Mouse (Mus musculus) midbrain, embryonic 10.5 days (tissue): ENCODE data around the gene C1qc. TPM values are rescaled to one million over a fixed set of nuclear protein-coding genes. Genes with fewer than 3 reads are reported as not detected.

Source experiments
- DNase-seq: peaks from one replicate; pipeline ENCODE4 v3.0.0-alpha.2; 2017; ENCODE audit warnings: low spot score
- H3K27ac ChIP-seq: fragments of 300-500 bp; sonication (generic); replicated peaks from 2 replicates; pipeline ENCODE4 v1.5.1; 2016; ENCODE audit warnings: mild to moderate bottlenecking
- H3K27me3 ChIP-seq: fragments of 300-500 bp; sonication (generic); 2 replicates; pipeline ENCODE4 v1.6.1; 2016; ENCODE audit warnings: low read depth, mild to moderate bottlenecking; ENCODE audit not compliant: poor library complexity, severe bottlenecking
- H3K36me3 ChIP-seq: fragments of 300-500 bp; sonication (generic); 2 replicates; pipeline ENCODE4 v1.6.1; 2016; ENCODE audit warnings: mild to moderate bottlenecking, moderate library complexity
- H3K4me1 ChIP-seq: fragments of 300-500 bp; sonication (generic); 2 replicates; pipeline ENCODE4 v1.6.1; 2016
- H3K4me3 ChIP-seq: fragments of 300-500 bp; sonication (generic); 2 replicates; pipeline ENCODE4 v1.5.1; 2016; ENCODE audit warnings: mild to moderate bottlenecking, moderate library complexity
- H3K9me3 ChIP-seq: fragments of 300-500 bp; sonication (generic); replicated peaks from 2 replicates; pipeline ENCODE4 v1.6.1; 2016; ENCODE audit warnings: mild to moderate bottlenecking
- WGBS: fragments of 180-500 bp; shearing (Covaris S2); methylation state at CpG from one replicate; pipeline ENCODE4 v1.1.7; 2016; 5-methylcytosine and 5-hydroxymethylcytosine counted together
- polyA plus RNA-seq: library from polyadenylated mRNA; unstranded; fragments of >200 nt; fragmentation: Nextera tagmentation; extraction: Ambion mirVana; gene quantifications from 2 replicates; pipeline ENCODE4 v1.2.1, GENCODE M21; 2016

Gene C1qc
- polyA plus RNA-seq, result 7.1 and 12.9 TPM in 2 replicates

- Histone ChIP-seq H3K4me1 (peaks cover 24% of the 10 kb centered on the region), H3K27ac (no peak within 1 kb of the TSS), H3K27me3 (peaks cover 80% of the 10 kb centered on the region), H3K4me3 (no peak within 1 kb of the TSS), H3K9me3 (no peaks in the 10 kb centered on the region), H3K36me3 (no peaks in the 10 kb centered on the region)
- 68% methylated on average over 5 of the region's 5 CpGs for WGBS
- no peak for DNase-seq
Observed at GRCm38 (mm10) chr4:136892811-136893210, at the start of gene C1qc. C1qc (minus strand) TSS chr4:136893065.

DNA sequence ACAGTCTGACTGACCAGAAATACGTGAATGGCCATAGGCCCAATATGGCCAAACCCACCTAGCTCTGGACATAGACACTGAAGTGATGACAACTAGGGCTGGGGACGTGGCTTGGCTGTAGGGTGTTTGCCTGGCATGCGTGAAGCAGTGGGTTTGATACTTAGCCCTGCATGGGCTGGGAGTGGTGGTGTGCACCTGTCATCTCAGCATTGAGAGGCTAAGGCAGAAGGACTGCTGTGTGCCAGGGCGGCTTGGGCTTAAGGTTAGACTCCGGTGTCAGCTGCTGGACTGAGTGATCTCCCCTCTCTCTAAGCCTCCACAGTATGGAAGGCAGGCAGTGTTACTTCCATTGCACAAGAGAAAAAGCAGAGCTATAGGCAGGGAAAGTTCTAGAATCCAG, 45.1 kb upstream of the C1qc start:
- Histone ChIP-seq H3K36me3 (no peaks in the 10 kb centered on the region), H3K4me1 (peaks cover 26% of the 10 kb centered on the region), H3K4me3 (no peak overlapping the region), H3K9me3 (no peaks in the 10 kb centered on the region), H3K27me3 (peaks cover 100% of the 10 kb centered on the region), H3K27ac (no peak overlapping the region)
- no peak for DNase-seq
- 92% methylated on average over 5 of the region's 5 CpGs for WGBS

DNA sequence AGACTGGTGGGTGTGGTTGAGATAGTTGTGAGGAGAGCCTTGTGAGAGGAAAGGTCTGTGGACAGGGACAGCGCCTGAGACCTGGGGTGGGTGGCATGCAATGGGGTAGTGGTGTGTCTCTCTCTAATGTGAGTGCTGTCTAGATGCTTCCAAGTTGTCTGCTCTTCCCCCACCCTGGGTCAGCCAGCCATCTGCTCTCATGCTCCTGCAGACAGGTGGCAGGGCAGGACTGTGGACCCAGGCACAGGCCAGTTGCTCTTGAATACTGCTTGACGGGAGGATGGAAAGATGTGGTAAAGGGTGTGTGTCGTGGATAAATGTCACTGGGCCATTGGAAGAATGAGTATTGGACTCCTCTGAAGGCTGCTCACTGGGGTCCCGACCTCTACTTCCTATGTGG, 44.5 kb upstream of the C1qc start:
- WGBS, result 81% methylated on average over 4 of the region's 4 CpGs
- DNase-seq, result no peak

DNA sequence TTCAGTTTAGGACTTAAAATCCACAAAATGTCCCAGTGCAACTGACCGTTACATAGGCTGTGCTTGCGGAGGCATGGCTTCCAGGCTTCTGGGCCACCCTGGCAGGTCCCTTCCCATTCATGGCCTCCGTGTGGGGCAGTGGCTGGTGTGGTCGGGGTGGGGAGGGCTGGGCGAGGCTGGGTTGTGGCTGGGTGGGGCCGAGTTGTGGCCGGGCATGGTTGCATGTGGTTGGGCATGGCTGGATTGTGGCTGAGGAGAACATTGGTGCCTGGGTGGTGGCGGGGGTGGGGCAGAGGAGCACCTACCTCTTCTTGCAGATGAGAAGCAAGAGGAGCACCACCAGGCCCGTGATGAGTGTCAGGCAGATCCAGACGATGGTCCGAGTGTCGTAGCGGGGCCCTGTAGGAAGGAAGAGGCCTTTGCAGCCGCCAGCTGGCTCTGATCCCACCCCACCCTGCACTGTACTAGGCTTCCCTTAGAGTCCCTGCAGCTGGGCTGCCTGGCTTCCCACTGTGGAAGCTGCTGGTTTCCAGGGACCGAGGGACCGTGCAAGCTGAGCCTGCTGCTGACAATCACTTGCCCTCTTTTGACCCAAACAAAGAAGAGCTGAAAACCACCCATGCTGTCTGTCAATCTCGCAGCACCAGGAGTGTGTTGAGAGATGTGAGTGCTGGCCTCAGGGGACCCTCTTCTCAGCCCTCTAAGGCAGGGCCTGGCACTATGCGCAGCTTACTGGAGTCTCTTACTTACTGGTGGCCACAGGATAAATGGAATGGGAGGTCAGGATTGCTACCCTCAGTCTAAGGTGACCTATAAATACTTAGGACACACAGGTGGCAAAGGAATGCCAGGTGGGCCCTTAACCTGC, 42.1 kb upstream of the C1qc start:
- H3K9me3 ChIP-seq, result no peaks in the 10 kb centered on the region
- H3K27me3 ChIP-seq, result peaks cover 100% of the 10 kb centered on the region
- WGBS, result 52% methylated on average over 18 of the region's 18 CpGs
- H3K36me3 ChIP-seq, result no peaks in the 10 kb centered on the region
- DNase-seq, result no peak
- no peak overlapping the region for H3K4me3 ChIP-seq
- H3K27ac ChIP-seq, result peak overlapping the region; percentile 60
- peaks cover 23% of the 10 kb centered on the region for H3K4me1 ChIP-seq

More for the DNA sequence above, 44.5 kb upstream of the C1qc start:
- Histone ChIP-seq H3K36me3 (no peaks in the 10 kb centered on the region), H3K27me3 (peaks cover 100% of the 10 kb centered on the region), H3K4me1 (peaks cover 20% of the 10 kb centered on the region), H3K9me3 (no peaks in the 10 kb centered on the region), H3K4me3 (no peak overlapping the region), H3K27ac (no peak overlapping the region)

DNA sequence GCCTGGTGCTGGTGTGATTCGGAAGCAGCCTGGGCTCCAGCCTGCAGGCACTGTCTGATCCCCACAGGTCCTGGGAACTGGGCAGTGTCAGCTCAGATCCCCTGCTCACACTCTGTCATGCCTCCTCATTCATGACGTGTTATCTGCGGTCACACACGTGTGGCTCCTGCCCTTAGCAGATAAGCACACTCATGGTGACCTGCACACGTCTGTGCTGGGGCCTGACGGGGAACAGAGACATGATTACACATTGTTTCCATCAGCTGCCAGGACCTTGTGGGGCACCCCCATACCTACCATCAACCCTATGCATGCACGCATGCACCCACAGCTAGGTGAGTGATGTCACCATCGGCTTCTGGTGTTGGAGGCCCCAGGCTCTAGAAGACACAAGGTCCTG, 37.6 kb upstream of the C1qc start:
- WGBS, result 90% methylated on average over 8 of the region's 8 CpGs
- H3K4me3 ChIP-seq, result no peak overlapping the region
- no peak for DNase-seq

GRCm38 (mm10) chr4:136928928-136929327, 36.1 kb upstream of the C1qc start:
- Histone ChIP-seq H3K4me1 (peaks cover 28% of the 10 kb centered on the region), H3K9me3 (no peaks in the 10 kb centered on the region), H3K36me3 (no peaks in the 10 kb centered on the region), H3K27me3 (peaks cover 99% of the 10 kb centered on the region), H3K27ac (peak overlapping the region; percentile 55), H3K4me3 (no peak overlapping the region)
- WGBS, result 8% methylated on average over 5 of the region's 5 CpGs
- DNase-seq, result peak; percentile 46

More for the DNA sequence above, 37.6 kb upstream of the C1qc start:
- H3K27me3 ChIP-seq, result peaks cover 99% of the 10 kb centered on the region
- H3K9me3 ChIP-seq, result no peaks in the 10 kb centered on the region
- H3K4me1 ChIP-seq, result peaks cover 42% of the 10 kb centered on the region
- no peak overlapping the region for H3K27ac ChIP-seq
- no peaks in the 10 kb centered on the region for H3K36me3 ChIP-seq

DNA sequence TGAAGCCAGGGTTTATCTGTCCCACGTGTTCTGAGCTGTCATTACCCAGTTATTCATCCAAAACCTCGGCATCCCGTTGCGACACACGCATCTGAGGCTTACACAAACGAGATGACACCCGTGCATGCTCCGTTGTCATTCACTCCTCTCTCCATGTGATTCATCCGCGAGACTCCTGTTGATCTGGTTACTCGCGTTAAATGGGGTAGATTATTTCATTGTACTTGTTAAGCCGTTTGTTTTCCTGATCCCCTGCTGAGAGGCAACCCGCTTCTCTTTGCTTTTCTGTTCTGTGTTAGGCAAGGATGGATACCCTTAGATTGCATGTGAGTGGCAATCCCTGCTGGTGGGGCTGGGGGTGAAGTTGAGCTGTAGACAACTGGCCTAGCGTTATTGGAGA, 32.9 kb upstream of the C1qc start:
- DNase-seq, result no peak
- 4% methylated on average over 15 of the region's 15 CpGs for WGBS
- Histone ChIP-seq H3K9me3 (no peaks in the 10 kb centered on the region), H3K36me3 (no peaks in the 10 kb centered on the region), H3K27ac (no peak overlapping the region), H3K27me3 (peaks cover 91% of the 10 kb centered on the region), H3K4me1 (peaks cover 35% of the 10 kb centered on the region), H3K4me3 (no peak overlapping the region)

DNA sequence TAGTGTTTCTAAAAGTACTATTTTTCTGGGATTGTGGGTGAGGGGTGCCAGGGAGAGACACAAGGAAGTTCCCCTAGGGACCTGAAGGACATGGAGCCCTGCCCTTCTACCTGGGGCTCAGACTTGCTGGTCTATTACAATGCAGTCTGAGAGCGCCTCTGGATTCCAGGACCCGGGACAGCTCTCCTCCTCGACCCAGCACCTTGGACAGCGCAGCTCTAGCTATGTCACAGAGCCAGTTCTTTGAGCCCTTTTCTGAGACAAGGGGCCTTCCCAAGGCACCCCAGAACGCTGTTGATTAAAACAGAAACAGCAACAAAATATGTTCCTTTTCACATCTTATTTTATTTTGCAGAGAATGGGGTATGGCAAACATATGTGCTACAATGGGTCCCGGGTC, 31.7 kb upstream of the C1qc start:
- DNase-seq, result peak; percentile 72
- 4% methylated on average over 6 of the region's 6 CpGs for WGBS
- Histone ChIP-seq H3K9me3 (no peaks in the 10 kb centered on the region), H3K4me1 (peaks cover 31% of the 10 kb centered on the region), H3K27ac (no peak overlapping the region), H3K27me3 (peaks cover 84% of the 10 kb centered on the region), H3K36me3 (no peaks in the 10 kb centered on the region), H3K4me3 (no peak overlapping the region)

GRCm38 (mm10) chr4:136919526-136919925, 26.7 kb upstream of the C1qc start:
- H3K27me3 ChIP-seq, result peaks cover 70% of the 10 kb centered on the region
- WGBS, result 84% methylated on average over 3 of the region's 3 CpGs

DNA sequence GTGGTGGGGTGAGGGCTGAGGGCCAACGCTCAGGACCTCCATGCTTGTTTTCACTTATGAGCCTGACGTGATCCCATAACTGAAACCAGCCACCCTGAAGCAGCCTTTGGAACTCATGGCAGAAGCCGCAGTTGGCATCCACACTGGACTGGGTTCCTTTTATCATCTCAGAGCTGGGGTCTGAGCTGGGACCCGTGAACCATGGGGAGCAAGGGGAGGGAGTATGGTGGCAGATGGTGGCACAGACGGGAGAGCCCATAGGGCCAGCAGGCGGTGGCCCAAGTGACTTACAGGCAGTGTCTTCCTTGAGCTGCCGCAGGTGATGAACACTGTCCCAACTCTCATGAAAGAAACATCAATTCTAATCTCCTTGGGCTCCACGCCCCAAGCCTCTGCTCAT, 26.0 kb upstream of the C1qc start:
- no peak for DNase-seq

More at GRCm38 (mm10) chr4:136919526-136919925, 26.7 kb upstream of the C1qc start:
- no peaks in the 10 kb centered on the region for H3K9me3 ChIP-seq
- no peak overlapping the region for H3K27ac ChIP-seq
- H3K4me1 ChIP-seq, result peaks cover 30% of the 10 kb centered on the region
- H3K4me3 ChIP-seq, result no peak overlapping the region
- DNase-seq, result no peak
- H3K36me3 ChIP-seq, result no peaks in the 10 kb centered on the region

DNA sequence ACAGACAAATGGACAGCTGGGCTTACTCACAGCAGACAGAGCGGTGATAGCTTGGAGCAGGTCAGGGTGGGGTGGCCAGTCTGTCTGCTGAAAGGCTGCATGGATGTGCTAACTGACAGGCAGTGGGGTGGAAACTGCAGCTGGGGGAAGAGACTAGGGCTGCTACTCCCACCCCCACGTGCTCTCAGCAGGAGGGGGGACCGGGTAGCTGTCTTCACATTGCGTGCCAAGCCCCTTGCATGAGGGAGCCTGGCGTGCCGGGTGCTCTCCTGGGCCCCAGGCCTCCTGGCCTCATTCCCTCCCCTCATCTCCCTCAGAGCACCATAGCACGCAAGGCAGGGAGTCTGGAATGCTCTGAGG, 24.3 kb upstream of the C1qc start:
- no peak overlapping the region for H3K27ac ChIP-seq
- H3K4me1 ChIP-seq, result peaks cover 37% of the 10 kb centered on the region
- no peak for DNase-seq
- H3K9me3 ChIP-seq, result no peaks in the 10 kb centered on the region
- H3K4me3 ChIP-seq, result no peak overlapping the region
- 60% methylated on average over 7 of the region's 7 CpGs for WGBS
- no peaks in the 10 kb centered on the region for H3K36me3 ChIP-seq
- peaks cover 61% of the 10 kb centered on the region for H3K27me3 ChIP-seq

More for the DNA sequence above, 26.0 kb upstream of the C1qc start:
- Histone ChIP-seq H3K27me3 (peaks cover 66% of the 10 kb centered on the region), H3K36me3 (no peaks in the 10 kb centered on the region), H3K4me3 (no peak overlapping the region), H3K4me1 (peaks cover 34% of the 10 kb centered on the region), H3K9me3 (no peaks in the 10 kb centered on the region), H3K27ac (no peak overlapping the region)
- WGBS, result 90% methylated on average over 8 of the region's 8 CpGs

DNA sequence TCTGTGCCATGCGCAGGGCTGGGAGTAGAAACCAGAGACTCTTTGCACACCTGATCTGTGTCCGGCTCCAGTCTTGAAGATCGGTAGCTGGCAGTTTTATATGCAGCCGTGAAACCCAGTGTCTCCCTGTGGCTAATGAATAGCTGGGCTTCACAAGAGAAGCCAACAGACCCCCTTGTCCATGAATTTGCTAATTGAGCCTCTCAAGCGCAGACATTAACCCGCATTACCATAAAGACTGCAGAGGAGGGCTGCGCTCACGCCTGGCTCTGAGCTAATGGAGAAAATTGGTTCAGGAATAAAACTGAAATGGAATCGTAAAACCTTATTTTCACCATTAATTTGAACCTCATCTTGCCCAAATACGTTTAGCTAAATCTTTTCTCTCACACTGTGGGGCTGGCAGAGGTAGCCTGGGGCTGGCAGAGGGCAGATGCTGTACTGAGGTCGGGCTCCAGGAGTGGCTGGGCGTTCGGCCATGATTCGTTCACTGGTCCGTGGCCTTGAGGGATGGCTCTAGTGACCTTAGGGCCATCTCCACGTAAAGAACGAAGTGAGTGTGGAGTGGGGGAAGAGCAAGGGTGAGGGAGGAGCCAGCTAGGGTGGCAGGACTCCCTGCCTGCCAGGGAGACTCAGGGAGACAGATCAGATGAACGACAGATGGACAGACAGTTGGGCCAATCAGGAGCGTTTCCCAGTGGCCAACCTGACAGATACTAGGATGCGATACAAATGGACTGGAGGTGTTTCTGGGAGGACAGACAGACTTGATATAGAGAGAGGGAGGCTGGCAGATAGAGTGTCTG, 23.7 kb upstream of the C1qc start:
- DNase-seq, result no peak
- peaks cover 39% of the 10 kb centered on the region for H3K4me1 ChIP-seq
- H3K27ac ChIP-seq, result no peak overlapping the region
- no peaks in the 10 kb centered on the region for H3K9me3 ChIP-seq
- H3K4me3 ChIP-seq, result no peak overlapping the region
- no peaks in the 10 kb centered on the region for H3K36me3 ChIP-seq
- H3K27me3 ChIP-seq, result peaks cover 61% of the 10 kb centered on the region
- 77% methylated on average over 20 of the region's 20 CpGs for WGBS

DNA sequence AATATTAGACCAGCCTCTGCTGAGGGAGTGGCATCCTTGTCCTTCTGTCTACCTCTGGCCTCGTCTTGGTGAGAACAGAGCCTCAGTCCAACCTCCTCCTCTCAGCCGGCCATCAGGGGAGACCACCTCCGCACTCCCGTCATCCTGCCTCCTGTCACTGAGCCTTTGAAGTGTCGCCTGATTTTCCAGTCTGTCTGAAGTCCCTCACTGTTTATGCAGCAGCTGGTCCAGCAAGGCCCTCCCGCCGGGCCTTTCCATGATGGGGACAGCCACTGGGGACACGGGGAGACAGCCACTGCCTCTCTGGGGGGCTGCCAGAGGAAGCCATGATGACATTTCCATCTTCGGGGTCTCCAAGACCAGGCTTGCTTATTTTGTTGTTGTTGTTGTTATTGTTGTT, 20.0 kb upstream of the C1qc start:
- Histone ChIP-seq H3K4me1 (peaks cover 53% of the 10 kb centered on the region), H3K27me3 (peaks cover 81% of the 10 kb centered on the region), H3K4me3 (peak overlapping the region; percentile 30; the same call in 1 of the 2 replicates), H3K27ac (0 out of 2 replicates have a peak overlapping the region, but pooled peaks have one; percentile 33), H3K9me3 (no peaks in the 10 kb centered on the region), H3K36me3 (no peaks in the 10 kb centered on the region)
- peak; percentile 43 for DNase-seq
- 22% methylated on average over 9 of the region's 9 CpGs for WGBS
